Mouse (Mus musculus) liver, embryonic 15.5 days (tissue): ENCODE results near the gene Isca1. TPM values are rescaled to one million over a fixed set of nuclear protein-coding genes. Genes with fewer than 3 reads are reported as not detected.
"Not testable (repeated sequence)": the region's sequence is repeated elsewhere in the genome, so short reads cannot be mapped to it uniquely, and the experiment has no call there.

ENCODE experiments used
- ATAC-seq: fragments of 200-750 bp; cut with Nextera tagmentation; 2 replicates; pipeline ENCODE4 v1.8.0; 2017; ENCODE audit warnings: moderate number of reproducible peaks, mild to moderate bottlenecking, moderate library complexity; ENCODE audit not compliant: insufficient read depth
- H3K27ac ChIP-seq: fragments of 300-500 bp; sonication (generic); replicated peaks from 2 replicates; pipeline ENCODE4 v1.5.1; 2015; ENCODE audit warnings: mild to moderate bottlenecking, inconsistent platforms
- H3K27me3 ChIP-seq: fragments of 300-500 bp; sonication (generic); 2 replicates; pipeline ENCODE4 v1.6.1; 2015; ENCODE audit warnings: mild to moderate bottlenecking, inconsistent platforms
- H3K36me3 ChIP-seq: fragments of 300-500 bp; sonication (generic); replicated peaks from 2 replicates; pipeline ENCODE4 v1.6.1; 2015; ENCODE audit warnings: moderate library complexity, mild to moderate bottlenecking, inconsistent platforms
- H3K4me1 ChIP-seq: fragments of 300-500 bp; sonication (generic); replicated peaks from 2 replicates; pipeline ENCODE4 v1.6.1; 2015; ENCODE audit warnings: inconsistent platforms
- H3K4me2 ChIP-seq: fragments of 300-500 bp; sonication (generic); 2 replicates; pipeline ENCODE4 v1.6.1; 2015; ENCODE audit warnings: moderate library complexity, mild to moderate bottlenecking, inconsistent platforms
- H3K4me3 ChIP-seq: fragments of 300-500 bp; sonication (generic); replicated peaks from 2 replicates; pipeline ENCODE4 v1.5.1; 2015; ENCODE audit warnings: mild to moderate bottlenecking, inconsistent platforms
- H3K9ac ChIP-seq: fragments of 300-500 bp; sonication (generic); 2 replicates; pipeline ENCODE4 v1.6.1; 2015; ENCODE audit warnings: moderate library complexity, mild to moderate bottlenecking, inconsistent platforms
- H3K9me3 ChIP-seq: fragments of 300-500 bp; sonication (generic); replicated peaks from 2 replicates; pipeline ENCODE4 v1.6.1; 2016; ENCODE audit warnings: inconsistent platforms
- WGBS: fragments of 180-500 bp; shearing (Covaris S2); methylation state at CpG from one replicate; pipeline ENCODE4 v1.1.7; 2015; ENCODE audit warnings: mixed read lengths; ENCODE audit not compliant: insufficient replicate concordance; 5-methylcytosine and 5-hydroxymethylcytosine counted together
- polyA plus RNA-seq: library from polyadenylated mRNA; unstranded; fragments of >200 nt; fragmentation: Nextera tagmentation; extraction: Ambion mirVana; gene quantifications from 2 replicates; pipeline ENCODE4 v1.2.1, GENCODE M21; 2015

Gene Isca1
- polyA plus RNA-seq, 1 experiment from 2014 or later, result 231 TPM

DNA sequence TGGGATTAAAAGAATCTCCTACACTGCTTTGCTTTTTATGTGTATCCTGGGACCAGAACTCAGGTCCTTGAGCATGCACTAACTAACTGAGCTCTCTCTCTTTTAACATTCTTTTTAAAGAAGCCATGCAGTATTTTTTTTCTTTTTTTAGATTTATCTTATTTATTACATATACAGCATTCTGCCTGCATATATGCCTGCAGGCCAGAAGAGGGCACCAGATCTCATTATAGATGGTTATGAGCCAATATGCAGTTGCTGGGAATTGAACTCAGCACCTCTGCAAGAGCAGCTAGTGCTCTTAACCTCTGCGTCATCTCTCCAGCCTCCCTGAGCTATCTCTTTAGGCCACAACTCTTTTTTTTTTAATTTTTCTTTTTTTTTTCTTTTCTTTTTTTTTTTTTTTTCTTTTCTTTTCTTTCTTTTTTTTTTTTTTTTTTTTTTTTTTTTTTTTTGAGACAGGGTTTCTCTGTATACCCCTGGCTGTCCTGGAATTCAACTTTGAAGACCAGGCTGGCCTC is 10.2 kb upstream of the Isca1 start:
- ATAC-seq, H3K27ac ChIP-seq, H3K4me3 ChIP-seq, H3K4me2 ChIP-seq, H3K9me3 ChIP-seq, H3K9ac ChIP-seq, H3K27me3 ChIP-seq: not testable (repeated sequence)
- Histone ChIP-seq H3K36me3 (peaks cover 100% of the 10 kb centered on the region), H3K4me1 (peaks cover 13% of the 10 kb centered on the region; the same call in 1 of the 2 replicates)
- WGBS, result 95% methylated on average over 1 of the region's 1 CpGs

DNA sequence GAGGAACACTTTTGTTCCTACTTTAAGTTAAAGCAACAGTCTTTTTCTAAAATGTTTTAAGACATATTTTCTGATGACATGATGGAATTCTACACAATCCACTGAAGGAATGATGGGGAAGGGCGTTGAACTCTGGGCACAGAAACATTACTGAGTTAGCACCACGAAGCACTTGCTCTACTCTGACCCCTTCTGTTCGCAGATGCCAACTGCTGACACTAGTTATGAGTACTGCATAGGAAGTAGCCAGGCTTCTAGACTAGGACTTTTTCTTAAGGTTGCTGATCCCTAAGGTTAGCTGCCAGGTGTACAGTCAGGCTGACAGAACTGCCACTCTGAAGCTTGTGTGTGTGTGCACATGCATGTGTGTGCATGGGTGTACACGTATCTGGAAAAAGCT is 9.6 kb upstream of the Isca1 start:
- Histone ChIP-seq H3K4me1 (peaks cover 16% of the 10 kb centered on the region; the same call in 1 of the 2 replicates), H3K36me3 (peaks cover 98% of the 10 kb centered on the region), H3K27ac (no peak overlapping the region), H3K9me3 (no peaks in the 10 kb centered on the region), H3K9ac (no peak overlapping the region), H3K4me2 (no peak overlapping the region), H3K27me3 (no peaks in the 10 kb centered on the region), H3K4me3 (no peak overlapping the region)
- no peak; the same call in 1 of the 2 replicates for ATAC-seq
- WGBS, result 79% methylated on average over 4 of the region's 4 CpGs

DNA sequence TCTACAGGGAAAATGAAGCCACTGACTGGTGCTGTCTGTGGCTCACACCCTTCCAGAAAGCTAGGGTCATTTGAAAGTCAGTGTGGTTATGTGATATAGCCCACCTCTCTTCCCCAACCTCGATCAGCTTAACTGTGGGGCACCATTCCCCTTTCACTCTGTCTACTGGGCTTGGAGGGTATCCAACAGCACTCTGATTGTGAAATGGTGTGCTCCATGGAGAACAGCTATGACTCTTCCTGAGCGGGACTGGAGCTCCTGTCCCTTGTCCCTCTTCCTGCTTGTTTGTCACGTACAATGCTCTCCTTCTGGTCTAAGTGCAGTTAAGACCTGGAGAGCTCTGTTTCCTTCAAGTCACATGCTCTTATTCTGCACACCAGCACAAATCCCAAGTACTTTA is 5.6 kb upstream of the Isca1 start:
- Histone ChIP-seq H3K4me3 (no peak overlapping the region), H3K4me1 (peaks cover 52% of the 10 kb centered on the region), H3K9ac (no peak overlapping the region), H3K4me2 (no peak overlapping the region), H3K27me3 (no peaks in the 10 kb centered on the region), H3K36me3 (peaks cover 86% of the 10 kb centered on the region), H3K9me3 (no peaks in the 10 kb centered on the region), H3K27ac (peak overlapping the region; percentile 26; the same call in 1 of the 2 replicates)
- 78% methylated on average over 3 of the region's 3 CpGs for WGBS
- no peak for ATAC-seq

DNA sequence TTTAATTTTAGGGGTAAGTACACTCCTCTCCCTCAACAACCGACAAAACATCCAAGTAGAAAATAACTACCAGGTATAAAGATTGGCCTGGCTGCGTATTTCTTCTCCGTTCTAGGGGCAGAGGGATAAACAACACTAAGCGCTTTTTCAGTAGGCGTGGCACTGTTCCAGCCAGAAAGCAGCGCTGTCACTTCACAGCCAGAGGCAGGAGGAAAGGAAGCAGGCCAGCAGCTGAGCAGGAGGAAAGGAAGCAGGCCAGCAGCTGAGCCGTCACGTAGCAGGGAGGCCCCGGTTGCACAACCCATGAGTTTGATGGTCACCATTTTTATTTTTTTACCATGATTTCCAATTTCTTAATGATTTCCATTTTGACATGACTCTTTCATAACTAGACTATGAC is 1.6 kb upstream of the Isca1 start:
- H3K4me3 ChIP-seq, result peak overlapping the region; percentile 86
- H3K4me2 ChIP-seq, result peak overlapping the region; percentile 89
- peak overlapping the region; percentile 100 for H3K27ac ChIP-seq
- peaks cover 71% of the 10 kb centered on the region for H3K4me1 ChIP-seq
- peaks cover 71% of the 10 kb centered on the region for H3K36me3 ChIP-seq
- H3K9me3 ChIP-seq, result no peaks in the 10 kb centered on the region
- WGBS, result 6% methylated on average over 9 of the region's 9 CpGs
- H3K9ac ChIP-seq, result peak overlapping the region; percentile 84
- peak; percentile 37 for ATAC-seq
- no peaks in the 10 kb centered on the region for H3K27me3 ChIP-seq

DNA sequence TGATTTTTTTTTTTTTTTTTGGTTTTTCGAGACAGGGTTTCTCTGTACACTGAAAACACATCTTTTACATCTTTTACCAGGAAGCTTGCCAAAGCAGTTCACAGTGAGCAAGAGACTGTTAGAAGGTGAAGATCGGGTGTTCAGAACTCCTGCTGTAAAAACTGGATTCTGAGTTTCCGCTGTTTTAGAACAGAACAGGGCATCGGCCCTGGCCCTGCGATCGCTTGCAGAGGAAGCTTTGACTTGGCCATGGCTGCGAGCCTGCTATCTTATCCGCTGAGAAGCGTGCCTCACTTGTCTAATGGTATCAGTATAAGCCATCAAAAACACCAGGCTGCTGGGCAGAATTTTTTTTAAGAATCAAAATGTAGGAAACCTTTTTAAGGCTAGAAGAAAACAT is 1.2 kb upstream of the Isca1 start:
- 10% methylated on average over 9 of the region's 9 CpGs for WGBS
- Histone ChIP-seq H3K4me2 (peak overlapping the region; percentile 89), H3K9ac (peak overlapping the region; percentile 84), H3K9me3 (no peaks in the 10 kb centered on the region), H3K36me3 (peaks cover 71% of the 10 kb centered on the region), H3K27me3 (no peaks in the 10 kb centered on the region), H3K4me1 (peaks cover 71% of the 10 kb centered on the region), H3K4me3 (peak overlapping the region; percentile 86), H3K27ac (peak overlapping the region; percentile 100)
- peak; percentile 20; the same call in 1 of the 2 replicates for ATAC-seq

DNA sequence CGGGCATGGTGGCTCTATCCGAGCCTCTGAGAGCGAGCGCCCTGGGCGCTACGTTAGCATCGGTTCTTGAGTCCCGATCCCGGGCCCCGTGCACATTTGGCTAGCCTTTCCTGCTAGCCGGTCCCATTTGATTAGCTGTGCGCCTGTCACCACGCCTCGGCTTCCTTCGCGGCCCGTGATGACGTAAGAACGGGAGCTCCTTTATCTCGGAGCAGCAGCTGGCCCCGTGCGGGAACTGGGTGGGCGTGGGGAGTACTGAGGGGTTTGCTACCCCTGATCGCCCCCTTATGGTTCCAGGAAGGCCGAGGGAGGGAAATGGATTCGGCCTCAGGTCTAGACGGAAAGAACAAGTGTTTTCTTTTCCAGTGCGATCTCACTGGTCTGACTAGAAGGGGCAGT is 553 bp upstream of the Isca1 start:
- no peaks in the 10 kb centered on the region for H3K9me3 ChIP-seq
- no peaks in the 10 kb centered on the region for H3K27me3 ChIP-seq
- H3K36me3 ChIP-seq, result peaks cover 69% of the 10 kb centered on the region
- WGBS, result under 1% methylated on average over 28 of the region's 28 CpGs
- H3K27ac ChIP-seq, result peak overlapping the region; percentile 100
- ATAC-seq, result peak; percentile 83
- H3K9ac ChIP-seq, result peak overlapping the region; percentile 84
- H3K4me3 ChIP-seq, result peak overlapping the region; percentile 86
- peak overlapping the region; percentile 89 for H3K4me2 ChIP-seq
- H3K4me1 ChIP-seq, result peaks cover 74% of the 10 kb centered on the region

DNA sequence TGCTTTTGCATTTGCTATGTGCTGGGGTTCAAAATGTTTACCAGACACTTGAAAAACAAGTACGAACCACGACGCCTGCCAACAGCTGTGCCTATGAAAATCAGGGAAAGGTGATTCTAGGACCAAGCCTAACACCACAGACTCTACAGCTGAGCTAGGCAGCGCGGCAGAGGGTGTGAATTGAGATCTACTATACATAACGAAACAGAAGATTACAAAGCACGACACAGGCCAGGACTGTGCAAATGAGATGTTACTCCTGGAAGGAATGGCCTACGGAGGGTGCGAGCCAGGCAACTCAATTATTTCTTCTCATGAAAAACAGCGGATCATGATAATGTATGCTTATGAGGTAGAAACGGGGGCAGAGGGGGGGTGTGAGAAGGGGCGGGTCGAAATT is 1.1 kb downstream of the Isca1 start:
- 15% methylated on average over 13 of the region's 13 CpGs for WGBS
- Histone ChIP-seq H3K27ac (peak overlapping the region; percentile 100), H3K36me3 (peaks cover 65% of the 10 kb centered on the region), H3K9ac (peak overlapping the region; percentile 96), H3K4me2 (peak overlapping the region; percentile 74), H3K4me3 (peak overlapping the region; percentile 86), H3K4me1 (peaks cover 76% of the 10 kb centered on the region), H3K9me3 (no peaks in the 10 kb centered on the region), H3K27me3 (no peaks in the 10 kb centered on the region)
- no peak for ATAC-seq

DNA sequence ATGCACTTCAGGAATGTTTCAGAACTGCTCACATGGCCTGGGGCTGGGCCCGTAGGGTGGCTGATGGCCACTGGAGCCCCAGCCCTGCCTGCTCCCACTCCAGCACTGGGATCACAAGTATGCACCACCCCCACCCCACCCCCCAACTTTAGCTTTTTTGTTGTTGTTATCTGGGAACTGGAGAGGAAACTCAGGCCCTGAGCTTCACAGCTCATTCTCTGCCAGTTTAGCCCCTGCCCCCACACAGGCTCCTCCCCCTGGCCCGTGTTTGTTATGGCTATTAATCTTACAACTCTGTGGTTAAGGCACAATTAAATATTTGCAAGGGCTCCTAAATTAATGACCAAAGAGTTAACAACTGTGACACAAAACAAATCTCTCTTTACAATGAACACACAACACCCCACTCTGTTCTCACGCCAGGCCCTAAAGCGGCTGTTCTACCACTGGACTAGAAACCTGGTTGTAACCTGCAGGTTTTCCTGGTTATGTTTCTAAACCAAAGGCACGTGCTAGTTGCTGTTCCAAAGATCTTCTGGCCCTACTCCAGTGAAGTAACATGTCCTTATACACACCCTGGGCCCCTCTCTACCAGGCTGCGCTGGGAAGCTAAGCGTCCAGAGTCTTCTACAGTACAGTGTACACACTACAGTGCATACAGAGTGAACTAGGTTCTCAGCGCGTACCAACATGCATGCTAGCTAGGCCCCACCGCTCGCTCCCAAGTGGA is 2.7 kb downstream of the Isca1 start:
- Histone ChIP-seq H3K4me3 (peak overlapping the region; percentile 86), H3K27ac (peak overlapping the region; percentile 100), H3K9ac (peak overlapping the region; percentile 96), H3K36me3 (peaks cover 65% of the 10 kb centered on the region), H3K9me3 (no peaks in the 10 kb centered on the region), H3K4me2 (peak overlapping the region; percentile 74), H3K4me1 (peaks cover 75% of the 10 kb centered on the region), H3K27me3 (no peaks in the 10 kb centered on the region)
- no peak for ATAC-seq
- 63% methylated on average over 11 of the region's 11 CpGs for WGBS

DNA sequence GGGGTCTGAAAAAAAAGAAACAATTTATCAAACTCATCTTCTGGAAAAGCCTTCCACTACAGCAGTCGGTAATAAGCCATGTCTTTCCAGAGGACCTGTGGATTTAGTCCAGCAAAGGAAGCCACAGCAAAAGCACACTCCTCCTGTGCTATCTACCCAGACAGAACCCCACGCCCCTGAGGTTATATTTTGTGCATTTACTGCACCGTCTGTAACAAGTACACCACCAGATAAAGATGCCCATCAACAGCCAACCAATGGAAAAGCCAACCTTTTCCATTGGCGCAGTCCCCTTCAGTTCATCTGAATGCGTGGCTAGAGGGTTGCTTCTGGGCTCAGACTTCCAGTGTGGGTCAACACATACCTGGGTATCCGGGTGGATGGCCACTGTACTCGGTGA is 6.8 kb downstream of the Isca1 start:
- Histone ChIP-seq H3K4me3 (0 out of 2 replicates have a peak overlapping the region, but pooled peaks have one; percentile 26), H3K4me2 (peak overlapping the region; percentile 57), H3K9ac (peak overlapping the region; percentile 34), H3K4me1 (peaks cover 77% of the 10 kb centered on the region), H3K36me3 (peaks cover 93% of the 10 kb centered on the region), H3K27me3 (no peaks in the 10 kb centered on the region), H3K9me3 (no peaks in the 10 kb centered on the region), H3K27ac (peak overlapping the region; percentile 85)
- 48% methylated on average over 7 of the region's 7 CpGs for WGBS
- ATAC-seq, result peak; percentile 81

DNA sequence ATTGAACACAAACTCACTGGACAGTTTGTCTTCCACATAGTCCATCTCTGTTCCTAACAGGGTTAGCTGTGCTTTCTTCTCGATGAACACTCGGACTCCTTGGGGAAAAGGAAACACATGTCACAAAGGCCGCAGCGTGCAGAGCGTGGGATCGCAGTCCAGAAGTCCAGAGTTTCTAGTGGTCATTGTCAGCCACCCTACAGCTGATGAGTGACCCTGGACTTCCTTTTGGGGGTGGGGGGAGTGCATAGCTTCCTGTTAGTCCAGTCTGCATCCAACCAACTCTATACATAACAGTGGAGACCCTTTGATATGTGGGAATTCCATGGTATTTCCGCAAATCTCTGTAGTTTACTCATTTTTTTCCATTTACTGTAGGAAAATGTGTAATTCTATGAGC is 12.7 kb downstream of the Isca1 start:
- H3K27ac ChIP-seq, result no peak overlapping the region
- no peak overlapping the region for H3K4me3 ChIP-seq
- no peaks in the 10 kb centered on the region for H3K9me3 ChIP-seq
- no peak overlapping the region for H3K4me2 ChIP-seq
- no peak overlapping the region for H3K9ac ChIP-seq
- H3K36me3 ChIP-seq, result peaks cover 86% of the 10 kb centered on the region
- H3K27me3 ChIP-seq, result no peaks in the 10 kb centered on the region
- peak; percentile 45; the same call in 1 of the 2 replicates for ATAC-seq
- peaks cover 25% of the 10 kb centered on the region for H3K4me1 ChIP-seq
- WGBS, result 92% methylated on average over 7 of the region's 7 CpGs

DNA sequence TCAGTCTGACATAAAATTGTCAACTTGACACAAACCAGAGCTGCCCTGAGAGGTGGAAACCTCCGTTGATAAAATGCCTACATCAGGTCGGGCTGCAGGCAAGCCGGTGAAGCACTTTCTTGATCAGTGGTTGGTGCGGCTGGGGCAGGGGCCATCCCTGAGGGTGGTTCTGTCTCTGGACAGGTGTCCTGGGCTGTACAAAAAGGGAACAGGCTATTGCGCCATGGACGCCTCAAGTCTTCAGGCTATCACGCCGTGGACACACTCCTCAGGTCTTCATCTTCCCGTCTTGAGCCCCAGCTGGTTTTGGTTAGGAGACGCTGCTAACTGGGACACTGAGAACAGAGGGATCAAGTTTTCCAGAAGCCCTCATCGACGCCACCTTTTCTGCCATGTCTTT is 19.3 kb downstream of the Isca1 start:
- ATAC-seq, result no peak
- Histone ChIP-seq H3K9ac (no peak overlapping the region), H3K27ac (no peak overlapping the region), H3K4me2 (no peak overlapping the region), H3K36me3 (peaks cover 26% of the 10 kb centered on the region), H3K4me3 (no peak overlapping the region), H3K9me3 (no peaks in the 10 kb centered on the region), H3K27me3 (peaks cover 21% of the 10 kb centered on the region; the same call in 1 of the 2 replicates), H3K4me1 (no peaks in the 10 kb centered on the region)
- WGBS, result 67% methylated on average over 12 of the region's 12 CpGs
